Mouse (Mus musculus): ENCODE data around the gene Nrtn. TPM values are rescaled to one million over a fixed set of nuclear protein-coding genes. Genes with fewer than 3 reads are reported as not detected.

Gene Nrtn
- 2.5 and 2.6 TPM in 2 replicates for polyA plus RNA-seq (2015; fragmentation: Nextera tagmentation; extraction: Ambion mirVana)

DNA sequence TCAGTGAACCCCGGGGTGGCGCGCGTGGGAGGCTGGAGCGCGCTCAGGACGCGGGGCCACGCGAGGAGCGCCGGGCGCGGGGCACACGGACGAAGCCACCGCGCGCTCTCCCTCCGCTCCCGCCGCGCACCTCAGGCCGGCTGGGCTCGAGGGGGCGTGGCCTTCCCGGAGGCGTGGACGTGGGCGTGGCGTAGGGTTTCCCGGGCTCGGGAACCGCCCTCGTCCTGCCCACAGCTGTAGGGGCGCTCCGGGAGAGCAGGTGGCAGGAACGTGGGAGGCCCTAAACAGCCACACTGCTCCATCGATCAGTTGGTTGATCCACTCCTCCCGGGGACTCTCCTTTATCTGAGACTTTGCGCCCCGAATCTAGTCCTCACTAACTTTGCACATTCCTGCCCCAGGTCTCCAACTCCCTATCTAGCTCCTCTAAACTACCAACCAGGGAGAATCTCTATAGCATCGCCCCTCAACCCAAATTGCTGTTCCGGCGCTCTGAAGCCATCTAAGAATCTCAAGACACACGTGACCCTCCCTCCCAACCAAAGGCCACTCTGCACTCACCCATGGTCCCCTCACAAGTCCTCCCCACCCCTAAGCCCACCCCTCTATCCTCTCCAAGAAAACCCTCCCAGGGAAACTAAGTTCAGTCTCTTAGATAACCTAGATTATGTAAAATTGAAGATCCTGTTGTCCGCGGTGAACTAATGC is at the start of gene Nrtn:
Gene Nrtn (minus strand): TSS at position 115 of the 708 bp plus-strand sequence.
- peak within 1 kb of the TSS; percentile 75 for H3K4me2 ChIP-seq
- H3K27ac ChIP-seq (replicated peaks), result no peak within 1 kb of the TSS
- under 1% methylated on average over 44 of the region's 48 CpGs for WGBS
- peak within 1 kb of the TSS; percentile 31; the same call in 1 of the 2 replicates for H3K9ac ChIP-seq
- H3K9me3 ChIP-seq, result no peaks in the 10 kb centered on the region
- no peaks in the 10 kb centered on the region for H3K36me3 ChIP-seq
- ATAC-seq (ENCODE audit: low FRiP score, low read depth), result peak; percentile 13; the same call in 1 of the 2 replicates
- peaks cover 69% of the 10 kb centered on the region for H3K27me3 ChIP-seq
- peaks cover 23% of the 10 kb centered on the region for H3K4me1 ChIP-seq (replicated peaks)
- H3K4me3 ChIP-seq, result peak within 1 kb of the TSS; percentile 38

DNA sequence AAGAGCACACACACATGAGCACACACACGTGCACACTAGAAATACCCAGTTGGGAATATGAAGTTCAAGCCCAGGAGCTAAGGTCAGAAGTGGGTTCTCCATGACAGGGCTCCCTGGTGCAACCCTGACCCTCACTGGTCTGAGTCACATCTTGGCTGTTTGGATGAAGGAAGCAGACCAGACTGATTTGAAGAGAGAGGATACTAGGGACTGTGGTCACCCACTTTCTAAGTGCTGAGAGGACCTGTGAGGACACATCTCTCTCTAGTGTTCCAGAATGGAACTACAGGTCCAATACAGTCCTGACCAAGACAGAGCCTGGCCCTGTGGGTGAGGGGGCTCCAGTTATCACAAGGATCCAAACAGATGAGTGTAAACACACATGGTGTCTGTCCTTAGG is 48.5 kb upstream of the Nrtn start:
- no peak overlapping the region for H3K4me2 ChIP-seq
- no peaks in the 10 kb centered on the region for H3K36me3 ChIP-seq
- H3K9ac ChIP-seq, result no peak overlapping the region
- no peaks in the 10 kb centered on the region for H3K9me3 ChIP-seq
- 86% methylated on average over 1 of the region's 1 CpGs for WGBS
- H3K4me3 ChIP-seq, result no peak overlapping the region
- H3K4me1 ChIP-seq (replicated peaks), result peaks cover 32% of the 10 kb centered on the region
- H3K27ac ChIP-seq (replicated peaks), result no peak overlapping the region
- ATAC-seq (ENCODE audit: low FRiP score, low read depth), result no peak
- H3K27me3 ChIP-seq, result no peaks in the 10 kb centered on the region

DNA sequence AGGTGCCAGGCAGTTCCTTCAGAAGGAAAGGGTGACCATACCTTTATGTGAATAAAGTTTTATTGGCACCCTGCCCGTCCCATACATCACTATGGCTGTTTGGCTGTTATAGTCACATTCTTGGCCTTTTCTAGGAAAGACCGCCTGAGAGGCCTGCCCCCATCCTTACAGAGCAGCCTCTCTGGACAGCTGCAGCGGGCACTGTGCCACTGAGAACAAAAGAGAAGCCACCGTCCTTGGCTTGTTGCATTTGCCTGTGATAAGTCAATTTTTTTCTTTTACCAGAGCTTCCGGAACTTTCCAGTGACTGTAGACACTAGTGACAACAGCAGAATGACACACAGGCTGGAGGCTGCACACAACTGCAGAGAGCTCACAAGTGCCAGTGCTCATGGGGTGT is 47.6 kb upstream of the Nrtn start:
- Histone ChIP-seq H3K9ac (no peak overlapping the region), H3K4me1 (replicated peaks) (peaks cover 24% of the 10 kb centered on the region), H3K4me3 (no peak overlapping the region), H3K27ac (replicated peaks) (peak overlapping the region; percentile 50; the same call in 1 of the 2 replicates), H3K36me3 (no peaks in the 10 kb centered on the region), H3K4me2 (no peak overlapping the region), H3K27me3 (no peaks in the 10 kb centered on the region), H3K9me3 (no peaks in the 10 kb centered on the region)
- ATAC-seq (ENCODE audit: low FRiP score, low read depth), result no peak
- WGBS, result 65% methylated on average over 5 of the region's 5 CpGs

DNA sequence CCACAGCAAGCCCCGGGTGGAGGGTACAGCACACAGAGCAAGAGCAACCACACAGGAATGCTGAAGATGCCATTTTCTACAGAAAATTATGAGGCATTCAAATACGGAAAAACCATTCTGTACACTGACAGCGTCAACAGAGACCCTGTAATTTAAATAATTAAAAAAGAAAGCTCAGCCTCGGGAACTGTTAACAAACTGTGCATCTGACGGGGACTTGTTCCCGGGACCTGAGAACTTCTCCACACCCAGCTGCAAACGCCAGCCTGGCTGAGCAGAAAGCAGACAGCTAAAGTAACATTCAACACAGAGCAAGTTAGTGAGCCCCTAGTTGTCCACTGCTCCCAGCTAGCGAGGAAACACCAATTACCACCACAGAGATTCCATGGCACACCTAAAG is 44.7 kb upstream of the Nrtn start:
- no peak overlapping the region for H3K27ac ChIP-seq (replicated peaks)
- H3K9me3 ChIP-seq, result no peaks in the 10 kb centered on the region
- H3K36me3 ChIP-seq, result no peaks in the 10 kb centered on the region
- peaks cover 12% of the 10 kb centered on the region; the same call in 1 of the 2 replicates for H3K4me1 ChIP-seq (replicated peaks)
- no peak for ATAC-seq (ENCODE audit: low FRiP score, low read depth)
- WGBS, result 83% methylated on average over 8 of the region's 8 CpGs
- H3K9ac ChIP-seq, result no peak overlapping the region
- no peak overlapping the region for H3K4me3 ChIP-seq
- H3K27me3 ChIP-seq, result no peaks in the 10 kb centered on the region
- H3K4me2 ChIP-seq, result no peak overlapping the region

DNA sequence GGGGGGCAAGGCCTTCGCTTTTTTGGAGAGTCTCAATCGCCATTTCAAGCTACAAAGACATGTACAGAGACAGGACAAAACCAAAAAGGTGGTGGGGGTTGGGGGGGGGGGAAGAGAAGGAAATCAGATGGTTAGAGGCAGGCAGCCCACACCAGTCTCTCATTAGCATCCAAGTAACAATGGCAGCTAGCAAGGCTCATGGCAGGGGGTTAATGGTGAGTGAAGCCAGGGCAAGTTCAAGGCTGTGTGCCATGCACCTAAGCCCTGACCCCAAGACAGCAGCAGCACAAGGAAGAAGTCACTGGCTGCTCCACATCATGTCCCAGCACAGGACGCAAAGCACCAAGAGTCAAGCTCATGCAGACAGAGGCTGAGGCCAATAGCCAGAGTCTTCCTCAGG is 41.9 kb upstream of the Nrtn start:
- H3K36me3 ChIP-seq, result no peaks in the 10 kb centered on the region
- no peaks in the 10 kb centered on the region for H3K27me3 ChIP-seq
- H3K4me2 ChIP-seq, result no peak overlapping the region
- no peak overlapping the region for H3K27ac ChIP-seq (replicated peaks)
- ATAC-seq (ENCODE audit: low FRiP score, low read depth), result no peak
- H3K9me3 ChIP-seq, result no peaks in the 10 kb centered on the region
- H3K4me1 ChIP-seq (replicated peaks), result 0 out of 2 replicates have a peak, but pooled peaks cover 2% of the 10 kb centered on the region
- no peak overlapping the region for H3K4me3 ChIP-seq
- WGBS, result 63% methylated on average over 3 of the region's 3 CpGs
- H3K9ac ChIP-seq, result no peak overlapping the region

DNA sequence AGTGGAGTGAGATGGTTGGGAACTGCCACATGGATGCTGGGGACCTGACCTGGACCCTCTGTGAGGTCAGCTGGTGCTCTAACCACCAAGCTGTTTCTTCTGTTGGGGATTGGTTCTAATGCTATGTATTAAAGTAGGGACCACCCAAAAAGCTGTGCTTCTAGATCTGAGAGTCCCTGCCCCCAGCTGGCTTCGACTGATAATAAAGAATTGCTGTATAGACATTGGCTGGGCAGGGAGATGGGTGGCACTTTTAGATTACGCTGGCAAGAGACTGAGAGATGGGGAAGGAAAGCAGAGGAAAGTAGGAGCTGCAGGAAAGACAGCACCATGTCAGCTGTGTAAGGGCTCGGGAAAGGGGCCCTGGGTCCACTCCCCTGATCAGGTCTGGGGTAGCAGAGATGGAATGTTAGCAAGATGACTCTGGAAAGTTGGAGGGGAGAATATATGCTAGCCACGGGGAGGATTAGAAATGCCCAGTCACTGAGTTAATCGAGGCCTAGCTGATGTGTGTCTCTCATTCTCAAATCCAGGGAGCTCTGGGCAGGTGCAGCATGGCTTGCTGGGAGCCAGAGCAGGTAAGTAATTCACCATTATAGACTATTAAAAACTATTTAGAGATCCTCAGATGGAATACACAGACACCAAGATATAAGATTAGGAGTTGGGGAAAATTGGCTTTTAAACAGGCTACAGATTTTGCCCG is 36.4 kb upstream of the Nrtn start:
- H3K27me3 ChIP-seq, result no peaks in the 10 kb centered on the region
- H3K4me2 ChIP-seq, result no peak overlapping the region
- no peaks in the 10 kb centered on the region for H3K9me3 ChIP-seq
- no peak overlapping the region for H3K27ac ChIP-seq (replicated peaks)
- no peaks in the 10 kb centered on the region for H3K36me3 ChIP-seq
- H3K4me3 ChIP-seq, result no peak overlapping the region
- no peaks in the 10 kb centered on the region for H3K4me1 ChIP-seq (replicated peaks)
- no peak overlapping the region for H3K9ac ChIP-seq
- WGBS, result 68% methylated on average over 6 of the region's 6 CpGs
- no peak for ATAC-seq (ENCODE audit: low FRiP score, low read depth)

DNA sequence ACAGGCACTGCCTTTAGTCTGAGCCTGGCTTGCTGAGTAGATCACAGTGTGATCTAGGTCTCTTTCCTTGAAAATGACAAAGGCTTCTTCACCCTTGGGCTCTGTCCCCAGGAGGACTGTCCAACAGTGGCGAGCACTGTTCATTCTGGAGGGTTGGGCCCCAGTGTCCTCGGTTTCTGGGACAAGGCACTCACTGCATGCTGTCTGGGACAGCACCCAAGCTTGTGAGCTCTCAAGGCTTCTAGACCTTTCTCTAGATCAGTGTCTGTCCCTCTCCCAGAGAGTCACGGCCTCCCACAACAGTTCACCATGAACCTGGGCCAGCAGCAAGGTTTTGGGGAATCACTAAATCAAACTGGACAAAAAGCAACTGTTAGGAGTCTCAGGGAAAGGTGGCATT is 35.3 kb upstream of the Nrtn start:
- 90% methylated on average over 3 of the region's 3 CpGs for WGBS
- no peak overlapping the region for H3K27ac ChIP-seq (replicated peaks)
- H3K4me1 ChIP-seq (replicated peaks), result no peaks in the 10 kb centered on the region
- H3K4me3 ChIP-seq, result no peak overlapping the region
- no peaks in the 10 kb centered on the region for H3K36me3 ChIP-seq
- no peaks in the 10 kb centered on the region for H3K9me3 ChIP-seq
- no peak overlapping the region for H3K9ac ChIP-seq
- no peaks in the 10 kb centered on the region for H3K27me3 ChIP-seq
- no peak overlapping the region for H3K4me2 ChIP-seq
- ATAC-seq (ENCODE audit: low FRiP score, low read depth), result no peak

DNA sequence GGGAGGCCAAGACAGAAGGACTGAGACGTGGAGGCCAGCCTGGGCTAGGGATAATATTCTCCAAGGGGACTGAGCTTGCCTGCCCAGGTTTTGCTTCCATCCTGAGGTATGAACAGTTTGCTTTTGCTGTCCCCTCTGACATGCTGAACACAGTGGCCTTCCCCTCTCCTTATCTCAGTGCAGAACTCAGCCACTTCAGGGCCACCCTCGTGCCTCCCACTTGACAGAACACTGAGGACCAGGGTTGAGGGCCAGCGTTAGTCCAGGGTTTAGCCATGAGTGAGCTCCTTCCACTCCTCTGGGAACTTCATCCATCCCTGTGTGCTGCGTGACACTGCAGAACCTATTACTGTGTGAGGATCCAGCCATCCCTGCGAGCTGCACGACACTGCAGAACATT is 32.0 kb upstream of the Nrtn start:
- Histone ChIP-seq H3K4me3 (no peak overlapping the region), H3K4me2 (no peak overlapping the region), H3K27me3 (no peaks in the 10 kb centered on the region), H3K9ac (no peak overlapping the region), H3K36me3 (no peaks in the 10 kb centered on the region), H3K9me3 (no peaks in the 10 kb centered on the region), H3K27ac (replicated peaks) (no peak overlapping the region), H3K4me1 (replicated peaks) (no peaks in the 10 kb centered on the region)
- 92% methylated on average over 6 of the region's 6 CpGs for WGBS
- ATAC-seq (ENCODE audit: low FRiP score, low read depth), result no peak

DNA sequence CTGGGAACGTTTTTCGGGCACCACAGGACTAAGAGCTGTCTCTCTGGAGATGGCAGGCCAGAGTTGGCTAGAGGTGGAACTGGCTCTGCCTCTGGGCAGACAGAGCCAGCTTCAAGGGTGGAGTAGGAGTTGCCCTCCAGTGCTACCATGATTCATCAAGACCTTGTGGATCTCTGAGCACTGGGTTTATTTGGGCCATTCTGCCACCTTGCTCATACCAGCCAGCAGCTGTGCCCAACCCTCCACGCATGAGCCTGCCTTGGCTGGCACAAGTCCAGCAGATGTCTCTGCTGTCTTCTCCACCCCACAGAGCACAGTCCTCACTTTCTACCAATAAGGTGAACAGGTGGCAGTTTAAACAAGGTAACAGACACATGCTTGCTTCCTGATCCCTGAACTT is 31.6 kb upstream of the Nrtn start:
- H3K9ac ChIP-seq, result no peak overlapping the region
- no peaks in the 10 kb centered on the region for H3K4me1 ChIP-seq (replicated peaks)
- WGBS, result 69% methylated on average over 3 of the region's 3 CpGs
- H3K27ac ChIP-seq (replicated peaks), result no peak overlapping the region
- H3K9me3 ChIP-seq, result no peaks in the 10 kb centered on the region
- no peak overlapping the region for H3K4me2 ChIP-seq
- no peaks in the 10 kb centered on the region for H3K27me3 ChIP-seq
- no peaks in the 10 kb centered on the region for H3K36me3 ChIP-seq
- ATAC-seq (ENCODE audit: low FRiP score, low read depth), result no peak
- H3K4me3 ChIP-seq, result no peak overlapping the region

DNA sequence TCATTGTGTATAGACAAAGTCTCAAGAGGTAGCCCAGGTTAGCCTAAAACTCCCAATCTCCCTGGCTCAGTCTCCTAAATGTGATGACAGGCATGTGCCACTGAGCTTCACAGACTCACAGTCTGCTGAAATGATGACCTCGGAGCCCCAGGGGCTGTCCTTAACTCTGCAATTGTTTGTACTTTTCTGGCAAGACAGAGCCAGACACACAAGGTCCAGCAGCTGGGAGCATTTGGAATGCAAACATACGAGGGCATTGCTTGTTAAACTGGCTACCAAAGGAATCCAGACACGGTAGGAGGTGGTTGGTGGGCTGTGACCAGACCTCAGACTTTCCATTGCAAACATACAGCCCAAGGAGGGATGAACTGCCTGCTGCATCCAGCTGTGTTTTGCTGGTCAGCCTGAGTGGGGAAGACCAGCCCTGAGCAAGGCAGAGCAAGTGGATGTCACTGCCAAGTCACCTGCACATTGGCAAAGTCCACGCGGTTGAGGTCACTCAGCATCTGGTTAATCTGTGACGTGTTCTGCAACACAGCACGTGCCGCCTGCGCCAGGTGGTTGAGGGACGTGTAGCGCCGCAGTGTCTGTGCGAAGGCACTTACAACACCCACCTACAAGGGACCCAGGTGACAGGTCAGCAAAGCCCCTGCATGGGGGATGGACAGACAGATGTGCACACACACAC is 23.1 kb upstream of the Nrtn start:
- no peak overlapping the region for H3K4me2 ChIP-seq
- ATAC-seq (ENCODE audit: low FRiP score, low read depth), result no peak
- H3K27me3 ChIP-seq, result no peaks in the 10 kb centered on the region
- H3K27ac ChIP-seq (replicated peaks), result no peak overlapping the region
- H3K4me3 ChIP-seq, result no peak overlapping the region
- WGBS, result 86% methylated on average over 13 of the region's 13 CpGs
- no peak overlapping the region for H3K9ac ChIP-seq
- no peaks in the 10 kb centered on the region for H3K36me3 ChIP-seq
- no peaks in the 10 kb centered on the region for H3K4me1 ChIP-seq (replicated peaks)
- no peaks in the 10 kb centered on the region for H3K9me3 ChIP-seq

DNA sequence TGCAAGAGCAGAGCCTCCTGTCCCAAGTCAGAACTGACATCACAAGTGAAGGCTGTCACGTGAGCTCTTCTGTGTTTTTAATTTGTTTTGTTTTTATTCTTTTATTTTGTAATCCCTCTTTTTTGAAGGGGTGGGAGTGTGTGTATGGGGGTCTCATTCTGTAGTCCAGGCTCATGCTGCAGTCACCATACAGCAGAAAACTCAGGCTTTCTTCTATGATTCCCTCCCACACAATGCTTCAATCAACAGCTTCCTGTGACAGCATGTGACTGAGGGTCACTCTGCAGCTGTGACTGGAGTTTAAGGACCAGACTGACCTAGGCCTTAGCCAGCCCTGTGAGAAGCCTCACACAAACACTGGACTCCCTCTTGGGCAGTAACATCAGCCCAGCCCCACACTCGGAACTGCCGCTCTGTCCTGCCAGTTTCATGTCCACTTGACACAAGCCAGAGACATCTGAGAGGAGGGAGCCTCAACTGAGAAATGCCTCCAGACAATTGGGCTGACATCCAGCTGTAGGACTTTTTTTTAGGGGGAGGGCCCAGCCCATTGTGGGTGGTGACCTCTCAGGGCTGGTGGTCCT is 21.5 kb upstream of the Nrtn start:
- H3K4me3 ChIP-seq, result no peak overlapping the region
- 41% methylated on average over 3 of the region's 3 CpGs for WGBS

DNA sequence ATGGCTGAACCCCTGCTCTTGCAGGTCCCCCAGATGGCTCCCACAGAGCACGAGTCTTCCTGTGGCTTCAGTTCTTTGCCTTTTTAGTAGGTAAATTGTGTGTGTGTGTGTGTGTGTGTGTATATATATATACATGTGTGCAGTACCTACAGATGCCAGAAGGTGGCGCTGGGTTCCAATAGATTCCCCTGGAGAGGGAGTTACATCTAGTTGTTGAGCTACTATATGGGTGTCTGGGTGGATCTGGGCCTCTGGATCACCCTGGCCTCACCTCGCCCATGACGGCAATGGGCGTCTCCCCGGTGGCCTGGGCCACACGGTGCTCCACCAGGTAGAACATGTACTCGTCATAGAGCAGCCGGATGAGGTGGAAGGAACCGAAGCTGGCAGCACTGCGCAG is 20.2 kb upstream of the Nrtn start:
- no peaks in the 10 kb centered on the region for H3K9me3 ChIP-seq
- no peak overlapping the region for H3K4me2 ChIP-seq
- no peak overlapping the region for H3K27ac ChIP-seq (replicated peaks)
- no peaks in the 10 kb centered on the region for H3K36me3 ChIP-seq
- H3K4me1 ChIP-seq (replicated peaks), result no peaks in the 10 kb centered on the region
- no peak for ATAC-seq (ENCODE audit: low FRiP score, low read depth)
- no peak overlapping the region for H3K4me3 ChIP-seq
- H3K27me3 ChIP-seq, result no peaks in the 10 kb centered on the region
- no peak overlapping the region for H3K9ac ChIP-seq
- 91% methylated on average over 11 of the region's 11 CpGs for WGBS

More for the DNA sequence above, 21.5 kb upstream of the Nrtn start:
- Histone ChIP-seq H3K9me3 (no peaks in the 10 kb centered on the region), H3K4me1 (replicated peaks) (no peaks in the 10 kb centered on the region), H3K36me3 (no peaks in the 10 kb centered on the region), H3K27me3 (no peaks in the 10 kb centered on the region), H3K9ac (no peak overlapping the region), H3K27ac (replicated peaks) (no peak overlapping the region), H3K4me2 (no peak overlapping the region)
- ATAC-seq (ENCODE audit: low FRiP score, low read depth), result no peak
